19 mouse cellular contexts compared by ENCODE assay signal in the genomic region with DNA sequence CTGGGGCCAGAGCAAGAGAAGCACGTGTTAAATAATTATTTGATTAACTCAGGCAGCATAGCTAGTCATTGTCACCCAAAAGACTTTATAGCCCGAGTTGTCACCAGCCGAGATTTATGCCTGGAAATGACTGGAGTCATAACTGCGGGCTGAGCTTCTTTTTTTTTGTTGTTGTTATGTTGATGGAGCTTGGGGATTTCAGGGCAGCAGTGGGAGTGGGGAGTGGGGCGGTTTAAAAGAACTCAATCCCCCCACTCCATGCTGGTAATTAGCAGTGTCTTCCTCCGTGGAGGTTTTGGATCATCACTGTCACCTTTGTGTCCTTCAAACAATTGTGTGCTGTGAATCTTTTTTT.
"Had no signal": no experiment of that assay in that cellular context is flagged by ENCODE, and none has a peak within 500 bp of the region (broad histone marks: within the 10 kb centered on the region; RNA-seq: fewer than 3 reads in every experiment).

No protein-coding gene starts in this region.

- H3K4me1 ChIP-seq: megakaryocyte, embryonic 14.5 days; stomach, embryonic 15.5 days had no signal

- H3K4me3 ChIP-seq: left cerebral cortex, adult 2 months; liver, embryonic 13.5 days; megakaryocyte, embryonic 14.5 days; midbrain, embryonic 10.5 days; midbrain, embryonic 13.5 days; myocyte; neural tube, embryonic 13.5 days; stomach, embryonic 15.5 days had no signal

- H3K27ac ChIP-seq: left cerebral cortex, adult 2 months; liver, embryonic 13.5 days; midbrain, embryonic 13.5 days; neural tube, embryonic 13.5 days; stomach, embryonic 15.5 days had no signal

- H3K27me3 ChIP-seq: liver, embryonic 13.5 days; megakaryocyte, embryonic 14.5 days; midbrain, embryonic 13.5 days; neural tube, embryonic 13.5 days; stomach, embryonic 15.5 days had no signal

- H3K9ac ChIP-seq: liver, embryonic 13.5 days; midbrain, embryonic 13.5 days; neural tube, embryonic 13.5 days; stomach, embryonic 15.5 days had no signal

- DNase-seq: kidney, adult 18-20 months; layer of hippocampus, postnatal 36 days; liver, embryonic 13.5 days; lung, adult 2 months; lung, postnatal 36 days; right cerebral cortex, postnatal 25 days; spleen, adult 18-20 months; thymus, adult 18-20 months; thymus, postnatal 36 days had no signal

- ATAC-seq: intestine, embryonic 16.5 days; lung, postnatal 0 days; midbrain, embryonic 16.5 days had no signal

- H3K9me3 ChIP-seq: liver, embryonic 13.5 days; midbrain, embryonic 10.5 days; midbrain, embryonic 13.5 days; neural tube, embryonic 13.5 days; stomach, embryonic 15.5 days had no signal

- H3K4me2 ChIP-seq: liver, embryonic 13.5 days; midbrain, embryonic 13.5 days; neural tube, embryonic 13.5 days; stomach, embryonic 15.5 days had no signal

- H3K36me3 ChIP-seq: liver, embryonic 13.5 days; midbrain, embryonic 10.5 days; midbrain, embryonic 13.5 days; neural tube, embryonic 13.5 days; stomach, embryonic 15.5 days had no signal
